Mouse (Mus musculus) hindbrain, postnatal 0 days (tissue): ENCODE measurements at regions not wholly inside any gene's neighbourhood (a gene's known extent, or its start where the extent isn't known, plus 50 kb on each side); places are given as distances from the start of the nearest gene placed in this dataset.

Experiments used
- ATAC-seq: fragments of 200-750 bp; cut with Nextera tagmentation; 2 replicates; pipeline ENCODE4 v1.8.0; 2017; ENCODE audit warnings: mild to moderate bottlenecking, moderate TSS enrichment, moderate library complexity
- DNase-seq: peaks from one replicate; pipeline ENCODE4 v3.0.0-alpha.2; 2015; ENCODE audit warnings: low spot score
- H3K27ac ChIP-seq: fragments of 300-500 bp; sonication (generic); 2 replicates; pipeline ENCODE4 v1.5.1; 2014; ENCODE audit warnings: mild to moderate bottlenecking
- H3K27me3 ChIP-seq: fragments of 300-500 bp; sonication (generic); 2 replicates; pipeline ENCODE4 v1.6.1; 2014; ENCODE audit warnings: low read length, mixed read lengths; ENCODE audit not compliant: insufficient read depth
- H3K36me3 ChIP-seq: fragments of 300-500 bp; sonication (generic); 2 replicates; pipeline ENCODE4 v1.6.1; 2014; ENCODE audit warnings: low read length, mixed read lengths; ENCODE audit not compliant: insufficient read depth
- H3K4me1 ChIP-seq: fragments of 300-500 bp; sonication (generic); 2 replicates; pipeline ENCODE4 v1.6.1; 2014; ENCODE audit warnings: antibody characterized with exemption, low read length, mixed read lengths; ENCODE audit not compliant: insufficient read depth
- H3K4me2 ChIP-seq: fragments of 300-500 bp; sonication (generic); 2 replicates; pipeline ENCODE4 v1.6.1; 2014; ENCODE audit warnings: low read depth, mild to moderate bottlenecking, low read length, moderate library complexity, mixed read lengths
- H3K4me3 ChIP-seq: fragments of 300-500 bp; sonication (generic); 2 replicates; pipeline ENCODE4 v1.5.1; 2014; ENCODE audit warnings: low read length
- H3K9ac ChIP-seq: fragments of 300-500 bp; sonication (generic); replicated peaks from 2 replicates; pipeline ENCODE4 v1.6.1; 2014; ENCODE audit warnings: mild to moderate bottlenecking, low read length, moderate library complexity, mixed read lengths
- H3K9me3 ChIP-seq: fragments of 300-500 bp; sonication (generic); 2 replicates; pipeline ENCODE4 v1.6.1; 2016; ENCODE audit warnings: low read length, mixed read lengths
- CTCF ChIP-seq: IDR thresholded peaks from 2 replicates; pipeline ENCODE4 v1.5.1; 2016; ENCODE audit warnings: antibody characterized with exemption, control low read depth, low read depth
- WGBS: fragments of 180-500 bp; shearing (Covaris S2); extraction: QIAGEN DNeasy Blood & Tissue Kit; methylation state at CpG from one replicate; pipeline ENCODE4 v1.1.7; 2014; 5-methylcytosine and 5-hydroxymethylcytosine counted together

- H3K9me3 ChIP-seq: no peaks in the 10 kb centered on the region
- no peaks in the 10 kb centered on the region for H3K27me3 ChIP-seq
- peaks cover 11% of the 10 kb centered on the region; the same call in 1 of the 2 replicates for H3K4me1 ChIP-seq
- DNase-seq (peak; percentile 67), ATAC-seq (0 out of 2 replicates have a peak, but pooled peaks have one; percentile 61)
- no peaks in the 10 kb centered on the region for H3K36me3 ChIP-seq
- H3K4me2 ChIP-seq: no peak overlapping the region
- no peak overlapping the region for H3K9ac ChIP-seq
- H3K4me3 ChIP-seq: no peak overlapping the region
- WGBS: 34% methylated on average over 14 of the region's 14 CpGs
- TF ChIP-seq CTCF: peak; percentile 57
- H3K27ac ChIP-seq: no peak overlapping the region
These were observed 166.2 kb downstream of the Tex36 start for GRCm38 (mm10) chr7:133435596-133436357.

DNA sequence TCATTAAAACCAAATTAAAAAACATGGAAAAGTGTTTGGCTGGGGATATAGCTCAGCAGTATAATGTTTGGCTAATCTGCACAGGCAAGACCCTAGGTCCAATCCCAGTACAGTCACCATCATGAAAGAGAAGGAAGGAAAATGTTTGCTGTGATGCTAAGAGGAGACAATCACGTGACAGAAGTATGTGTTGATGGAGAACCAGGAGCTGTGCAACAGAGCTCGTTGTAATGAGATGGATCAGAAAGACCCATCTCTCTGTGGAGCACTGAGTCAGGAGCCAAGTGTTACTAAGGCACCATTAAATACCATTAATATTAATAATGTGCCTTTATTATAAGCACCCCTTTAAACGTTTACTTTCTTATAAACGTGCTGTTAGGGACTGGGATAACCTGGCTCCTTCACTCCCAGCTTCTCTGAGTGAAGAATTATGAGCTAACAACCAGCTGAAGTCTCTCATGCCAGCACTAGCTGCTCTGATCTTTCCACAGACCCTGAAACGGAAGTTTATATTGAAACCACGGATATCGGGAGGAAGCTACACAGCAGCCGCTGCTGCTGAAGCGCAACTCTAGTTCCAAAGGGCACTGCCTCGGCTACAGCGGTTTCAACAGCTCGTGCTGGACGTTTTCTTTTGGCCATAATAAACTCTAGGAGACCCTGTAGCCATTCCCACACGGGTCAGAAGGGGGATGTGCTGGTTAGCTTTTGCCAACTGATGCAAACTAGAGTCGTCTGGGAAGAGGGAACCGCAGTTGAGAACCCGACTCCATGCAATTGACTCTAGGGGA lies 167.7 kb downstream of the Tex36 start:
- TF ChIP-seq CTCF: no peak
- Histone ChIP-seq H3K4me3 (no peak overlapping the region), H3K27ac (no peak overlapping the region), H3K36me3 (no peaks in the 10 kb centered on the region), H3K4me2 (no peak overlapping the region), H3K9ac (no peak overlapping the region), H3K4me1 (0 out of 2 replicates have a peak, but pooled peaks cover 5% of the 10 kb centered on the region), H3K27me3 (no peaks in the 10 kb centered on the region), H3K9me3 (no peaks in the 10 kb centered on the region)
- ATAC-seq: no peak
- DNase-seq: no peak
- 79% methylated on average over 17 of the region's 17 CpGs for WGBS

GRCm38 (mm10) chr7:133432343-133432742 lies 169.6 kb downstream of the Tex36 start:
- no peak overlapping the region for H3K27ac ChIP-seq
- H3K9ac ChIP-seq: no peak overlapping the region
- ATAC-seq (no peak), DNase-seq (no peak)
- TF ChIP-seq CTCF: no peak
- no peaks in the 10 kb centered on the region for H3K36me3 ChIP-seq
- no peak overlapping the region for H3K4me3 ChIP-seq
- H3K4me2 ChIP-seq: no peak overlapping the region
- H3K4me1 ChIP-seq: 0 out of 2 replicates have a peak, but pooled peaks cover 5% of the 10 kb centered on the region
- no peaks in the 10 kb centered on the region for H3K27me3 ChIP-seq
- 88% methylated on average over 1 of the region's 1 CpGs for WGBS
- H3K9me3 ChIP-seq: no peaks in the 10 kb centered on the region

DNA sequence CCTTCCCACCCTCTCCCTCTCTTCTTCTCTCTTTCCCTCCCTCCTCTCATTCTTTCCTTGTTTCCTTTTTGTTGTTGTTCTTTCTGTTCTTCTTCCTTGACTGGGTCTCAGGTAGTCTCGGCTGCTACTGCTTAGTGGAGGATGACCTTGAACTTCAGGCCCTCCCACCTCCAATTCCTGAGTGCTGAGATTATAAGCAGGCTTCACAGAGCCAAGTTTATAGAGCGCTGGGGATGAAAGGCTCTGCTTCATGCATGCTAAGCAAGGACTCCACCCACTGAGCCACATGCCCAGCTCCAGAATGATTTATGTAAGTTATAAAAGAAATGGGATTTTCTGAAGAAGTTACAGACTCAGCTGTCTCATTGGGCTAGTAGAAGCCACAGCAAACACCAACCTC lies 199.9 kb downstream of the Tex36 start:
- ATAC-seq (no peak), DNase-seq (no peak)
- H3K4me3 ChIP-seq: no peak overlapping the region
- WGBS: 51% methylated on average over 2 of the region's 2 CpGs
- H3K27me3 ChIP-seq: no peaks in the 10 kb centered on the region
- no peak overlapping the region for H3K9ac ChIP-seq
- H3K9me3 ChIP-seq: no peaks in the 10 kb centered on the region
- H3K27ac ChIP-seq: no peak overlapping the region
- H3K4me2 ChIP-seq: no peak overlapping the region
- TF ChIP-seq CTCF: no peak
- H3K4me1 ChIP-seq: peaks cover 5% of the 10 kb centered on the region; the same call in 1 of the 2 replicates
- H3K36me3 ChIP-seq: no peaks in the 10 kb centered on the region

DNA sequence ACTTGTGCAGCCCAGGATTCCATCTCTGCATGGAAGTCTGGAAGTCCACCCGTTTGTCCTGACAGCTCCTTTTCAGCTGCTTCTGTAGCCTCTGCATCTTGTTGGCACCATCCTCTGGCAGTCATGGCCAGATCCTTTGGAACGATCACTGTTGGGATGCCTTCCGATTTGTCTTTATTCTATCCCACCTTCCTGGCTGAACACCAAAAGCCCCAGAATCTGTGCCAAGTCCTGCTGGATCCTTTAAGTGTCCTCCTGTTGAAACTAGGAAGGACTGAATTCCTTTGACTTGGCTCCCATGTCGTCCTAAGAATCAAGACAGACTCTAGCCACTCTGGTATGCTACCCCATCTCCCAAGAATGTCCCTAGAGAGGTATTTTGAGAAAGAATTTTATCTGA lies 201.3 kb downstream of the Tex36 start:
- DNase-seq (peak; percentile 36), ATAC-seq (no peak)
- Histone ChIP-seq H3K9ac (no peak overlapping the region), H3K4me1 (peaks cover 5% of the 10 kb centered on the region; the same call in 1 of the 2 replicates), H3K9me3 (no peaks in the 10 kb centered on the region), H3K36me3 (no peaks in the 10 kb centered on the region), H3K4me3 (no peak overlapping the region), H3K4me2 (no peak overlapping the region), H3K27ac (no peak overlapping the region), H3K27me3 (no peaks in the 10 kb centered on the region)
- no peak for TF ChIP-seq CTCF
- WGBS: 42% methylated on average over 4 of the region's 4 CpGs

GRCm38 (mm10) chr7:133388716-133389115 lies 213.2 kb downstream of the Tex36 start:
- Histone ChIP-seq H3K4me1 (no peaks in the 10 kb centered on the region), H3K4me2 (no peak overlapping the region), H3K9ac (no peak overlapping the region), H3K9me3 (no peaks in the 10 kb centered on the region), H3K27me3 (no peaks in the 10 kb centered on the region), H3K36me3 (no peaks in the 10 kb centered on the region), H3K27ac (no peak overlapping the region), H3K4me3 (no peak overlapping the region)
- 86% methylated on average over 6 of the region's 6 CpGs for WGBS
- ATAC-seq (no peak), DNase-seq (no peak)
- TF ChIP-seq CTCF: no peak
